Mouse (Mus musculus) splenic B cell, adult 2 months (primary cell): ENCODE data around the gene Slc4a5.

Source experiments
- DNase-seq: peaks from one replicate; pipeline ENCODE4 v3.0.0-alpha.2; 2011; ENCODE audit warnings: low read depth, low spot score
- H3K27me3 ChIP-seq: 2 replicates; pipeline ENCODE4 v1.6.1; 2012; ENCODE audit warnings: mild to moderate bottlenecking, low read length, moderate library complexity, mixed read lengths; ENCODE audit not compliant: control insufficient read depth, poor library complexity, insufficient read depth, severe bottlenecking
- H3K36me3 ChIP-seq: 2 replicates; pipeline ENCODE4 v1.6.1; 2012; ENCODE audit warnings: mild to moderate bottlenecking, low read length, moderate library complexity, mixed read lengths; ENCODE audit not compliant: control insufficient read depth, poor library complexity, insufficient read depth, severe bottlenecking

The Slc4a5 gene

GRCm38 (mm10) chr6:83312021-83312420 is 92.4 kb downstream of the Slc4a5 start:
- H3K27me3 ChIP-seq, result no peaks in the 10 kb centered on the region
- DNase-seq, result no peak
- H3K36me3 ChIP-seq, result no peaks in the 10 kb centered on the region

DNA sequence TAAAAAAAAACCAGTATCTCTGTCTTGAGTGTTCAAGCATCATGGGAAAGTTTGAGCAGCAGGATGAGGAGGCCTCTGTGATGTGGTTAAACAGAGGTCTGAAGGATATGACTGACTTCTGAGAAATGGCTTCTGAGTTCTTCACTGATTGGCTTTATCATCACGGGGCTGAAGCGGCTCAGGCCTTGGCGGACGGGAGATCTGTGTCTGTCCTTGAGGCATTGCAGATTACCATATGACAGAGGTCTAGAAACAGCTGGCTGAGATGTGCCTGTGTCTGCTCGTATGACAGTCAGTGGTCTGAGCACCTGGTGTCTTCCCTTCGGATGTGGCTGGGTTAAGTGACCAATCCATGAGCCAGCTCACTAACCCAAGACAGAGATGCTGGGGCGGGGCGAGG is 92.9 kb downstream of the Slc4a5 start:
- Histone ChIP-seq H3K36me3 (no peaks in the 10 kb centered on the region), H3K27me3 (no peaks in the 10 kb centered on the region)
- DNase-seq, result no peak

GRCm38 (mm10) chr6:83315293-83315692 is 95.7 kb downstream of the Slc4a5 start:
- DNase-seq, result no peak
- H3K36me3 ChIP-seq, result no peaks in the 10 kb centered on the region
- no peaks in the 10 kb centered on the region for H3K27me3 ChIP-seq

GRCm38 (mm10) chr6:83316022-83316421 is 96.4 kb downstream of the Slc4a5 start:
- DNase-seq, result no peak
- Histone ChIP-seq H3K27me3 (no peaks in the 10 kb centered on the region), H3K36me3 (no peaks in the 10 kb centered on the region)

DNA sequence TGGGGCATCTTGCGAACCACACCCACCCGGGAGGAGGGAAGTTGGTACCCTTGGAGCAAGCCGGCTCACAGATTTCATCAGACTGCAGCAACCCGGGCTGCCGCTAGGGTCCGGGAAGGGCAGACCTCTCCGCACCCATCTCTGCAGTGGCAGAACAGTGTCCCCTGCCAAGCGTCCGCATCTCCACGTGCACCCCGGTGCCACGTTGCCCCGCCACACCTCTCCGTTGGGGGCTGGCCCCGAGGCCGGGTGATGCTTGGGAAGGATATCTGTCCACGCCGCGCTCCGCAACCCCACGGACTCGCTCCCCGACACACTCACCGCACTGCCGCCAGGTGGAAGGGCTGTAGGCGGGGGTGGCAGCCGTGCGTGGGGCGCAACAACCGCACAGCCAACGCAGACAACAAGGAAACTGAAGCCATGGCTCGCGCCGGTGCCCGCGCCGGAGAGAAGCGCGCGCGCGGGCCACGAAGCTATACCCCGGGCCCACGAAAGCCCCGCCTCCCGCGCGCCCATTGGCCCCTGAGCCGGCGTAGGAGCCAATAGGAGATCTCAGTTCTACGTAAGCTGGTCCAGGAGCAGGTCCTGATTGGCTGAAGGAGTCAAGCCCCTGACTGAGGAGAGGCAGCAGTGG is 97.6 kb downstream of the Slc4a5 start:
- peak; percentile 91 for DNase-seq
- no peaks in the 10 kb centered on the region for H3K36me3 ChIP-seq
- no peaks in the 10 kb centered on the region for H3K27me3 ChIP-seq

DNA sequence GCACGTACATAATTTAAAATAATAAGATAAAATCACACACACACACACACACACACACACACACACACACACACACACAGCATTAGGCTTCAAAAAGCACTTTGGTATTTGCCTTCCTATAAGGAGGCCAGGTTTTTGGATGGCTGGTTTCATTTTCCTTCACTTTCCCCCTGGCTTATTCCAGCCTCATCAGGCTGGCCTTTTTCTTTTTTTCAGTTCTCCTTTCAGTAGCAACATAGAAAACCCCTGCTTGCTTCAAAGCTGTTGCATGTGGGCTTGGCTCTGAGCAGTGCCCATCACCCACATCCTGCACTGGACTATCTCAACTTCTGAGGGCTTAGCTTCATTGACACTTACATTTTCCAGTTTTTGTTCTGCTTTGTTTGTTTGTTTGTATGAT is 102.3 kb downstream of the Slc4a5 start:
- no peaks in the 10 kb centered on the region for H3K36me3 ChIP-seq
- peak; percentile 71 for DNase-seq
- H3K27me3 ChIP-seq, result no peaks in the 10 kb centered on the region

DNA sequence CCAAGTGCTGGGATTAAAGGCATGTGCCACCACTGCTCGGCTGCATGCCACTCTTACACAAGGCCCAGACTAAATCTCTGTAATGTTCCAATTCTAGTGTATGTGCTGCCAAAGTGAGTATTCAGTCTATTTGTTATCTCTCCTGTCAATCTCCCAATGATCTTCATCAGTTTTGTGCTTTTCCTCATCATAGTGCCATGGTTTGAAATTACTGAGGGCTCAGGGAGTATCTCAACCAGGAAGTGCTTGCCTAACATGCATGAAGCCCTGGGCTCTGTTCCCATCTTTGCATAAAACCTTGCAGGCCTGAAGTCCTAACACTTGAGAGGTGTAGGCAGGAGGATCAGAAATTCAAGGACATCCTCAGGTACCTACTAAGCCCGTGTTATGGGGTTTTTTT is 103.2 kb downstream of the Slc4a5 start:
- DNase-seq, result no peak
- H3K27me3 ChIP-seq, result no peaks in the 10 kb centered on the region
- 0 out of 2 replicates have a peak, but pooled peaks cover 1% of the 10 kb centered on the region for H3K36me3 ChIP-seq

GRCm38 (mm10) chr6:83323652-83324419 is 104.2 kb downstream of the Slc4a5 start:
- 0 out of 2 replicates have a peak, but pooled peaks cover 2% of the 10 kb centered on the region for H3K36me3 ChIP-seq
- H3K27me3 ChIP-seq, result no peaks in the 10 kb centered on the region
- peak; percentile 71 for DNase-seq

DNA sequence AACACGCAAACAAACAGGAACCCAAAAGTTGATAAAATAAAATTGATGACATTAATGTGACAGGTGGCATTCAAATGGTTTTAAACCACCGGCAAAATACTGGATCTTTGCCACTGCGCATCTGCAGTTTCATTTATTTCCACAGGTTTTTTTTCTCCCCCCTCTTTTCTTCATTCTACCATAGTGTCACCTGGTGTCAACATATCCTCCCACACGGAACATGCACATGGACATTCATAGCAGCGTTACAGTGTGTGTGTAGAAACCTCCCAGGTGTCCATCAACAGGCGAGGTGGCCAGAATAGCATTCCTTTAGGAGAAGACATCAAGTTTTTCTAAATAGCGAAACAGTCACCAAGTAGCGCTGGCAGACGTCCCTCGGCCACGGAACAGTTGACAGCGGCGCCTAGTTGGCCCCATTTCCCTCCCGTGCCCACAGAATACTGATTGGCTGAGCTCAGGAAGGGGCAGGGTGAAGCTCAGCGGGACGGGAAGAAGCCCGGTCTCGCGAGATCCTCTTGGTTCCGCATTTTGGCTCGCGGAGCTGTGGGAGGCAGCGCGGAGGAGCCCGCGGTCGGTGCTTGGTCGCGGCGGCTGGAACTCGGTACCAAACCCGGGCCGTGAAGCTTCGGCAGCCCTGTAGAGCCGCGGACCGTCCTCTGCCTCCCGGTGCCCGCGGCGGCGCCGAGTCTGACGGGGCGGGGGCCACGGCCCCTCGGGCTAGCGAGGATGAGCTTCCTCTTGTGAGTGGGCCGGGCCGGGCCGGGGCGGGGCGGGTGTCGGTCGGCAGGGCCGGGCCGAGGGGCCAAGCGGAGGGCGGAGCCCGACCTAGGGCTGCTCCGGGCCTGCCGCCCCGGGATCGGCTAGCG is 106.1 kb downstream of the Slc4a5 start, which contains the start of the genes Mthfd2 and Mob1a:
TSS of gene Mthfd2 (minus strand) at position 384 of the 869 bp plus-strand sequence.
TSS of gene Mob1a (plus strand) at position 492 of the 869 bp plus-strand sequence.
- peak; percentile 98 for DNase-seq
- Histone ChIP-seq H3K36me3 (peaks cover 13% of the 10 kb centered on the region), H3K27me3 (no peaks in the 10 kb centered on the region)

DNA sequence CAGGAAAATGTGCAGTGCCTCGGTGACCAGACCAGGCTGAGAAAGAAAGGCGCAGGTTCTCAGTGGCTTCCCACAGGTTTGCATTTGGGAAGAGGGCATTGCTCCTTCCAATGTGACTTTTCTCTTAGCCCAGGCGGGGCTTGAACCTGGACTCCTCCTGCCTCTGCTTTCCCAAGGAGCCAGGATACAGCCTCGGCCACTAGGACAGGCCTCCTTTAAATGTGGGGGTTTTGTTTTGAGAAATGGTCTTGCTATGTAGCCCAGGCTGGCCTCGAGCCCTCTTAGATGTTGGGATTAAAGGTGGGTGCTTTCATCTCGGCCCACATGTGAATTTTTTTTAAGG is 106.7 kb downstream of the Slc4a5 start:
- Histone ChIP-seq H3K36me3 (peaks cover 16% of the 10 kb centered on the region), H3K27me3 (no peaks in the 10 kb centered on the region)
- no peak for DNase-seq

DNA sequence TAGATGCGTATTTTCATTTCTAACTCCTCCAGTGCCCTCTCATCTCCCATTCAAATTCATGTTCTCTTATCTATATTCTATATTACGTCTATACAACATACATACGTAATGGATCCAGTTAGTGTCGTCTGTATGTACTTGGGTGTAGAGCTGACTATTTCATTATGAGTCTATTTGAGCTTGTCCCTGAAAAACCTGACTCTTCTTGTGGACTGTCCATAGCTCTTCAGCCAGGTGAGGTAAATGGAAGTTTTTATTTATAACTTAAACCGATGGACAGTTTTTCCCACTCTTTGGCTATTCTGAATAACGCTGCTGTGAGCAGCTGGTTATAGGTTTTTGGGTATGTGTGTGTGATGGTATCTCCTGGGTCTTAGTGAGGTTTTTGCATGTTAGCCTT is 107.1 kb downstream of the Slc4a5 start:
- Histone ChIP-seq H3K36me3 (peaks cover 17% of the 10 kb centered on the region), H3K27me3 (no peaks in the 10 kb centered on the region)
- no peak for DNase-seq

GRCm38 (mm10) chr6:83327591-83328190 is 108.1 kb downstream of the Slc4a5 start:
- Histone ChIP-seq H3K36me3 (peaks cover 22% of the 10 kb centered on the region), H3K27me3 (no peaks in the 10 kb centered on the region)
- peak; percentile 60 for DNase-seq

- DNase-seq, result no peak
- Histone ChIP-seq H3K36me3 (peaks cover 14% of the 10 kb centered on the region), H3K27me3 (no peaks in the 10 kb centered on the region)
Observed at GRCm38 (mm10) chr6:83341387-83341786, 121.8 kb downstream of the Slc4a5 start.

- no peak for DNase-seq
- Histone ChIP-seq H3K27me3 (no peaks in the 10 kb centered on the region), H3K36me3 (peaks cover 14% of the 10 kb centered on the region)
Observed at GRCm38 (mm10) chr6:83342957-83343356, 123.3 kb downstream of the Slc4a5 start.
